Mouse (Mus musculus) thymus, adult 2 months (tissue): ENCODE measurements around the gene Hspg2. TPM values are rescaled to one million over a fixed set of nuclear protein-coding genes. Genes with fewer than 3 reads are reported as not detected.

Experiments
- DNase-seq: peaks from one replicate; pipeline ENCODE4 v3.0.0; 2021
- H3K27ac ChIP-seq: fragments of 200-500 bp; 2 replicates; pipeline ENCODE4 v1.5.1; 2012; ENCODE audit warnings: low read length, control low read depth; ENCODE audit not compliant: control insufficient read depth, insufficient read depth
- H3K27me3 ChIP-seq: fragments of 200-500 bp; 2 replicates; pipeline ENCODE4 v1.6.1; 2012; ENCODE audit warnings: mild to moderate bottlenecking, low read length, moderate library complexity, mixed read lengths; ENCODE audit not compliant: control insufficient read depth, insufficient read depth
- H3K36me3 ChIP-seq: fragments of 200-500 bp; 2 replicates; pipeline ENCODE4 v1.6.1; 2012; ENCODE audit warnings: mild to moderate bottlenecking, low read length, moderate library complexity; ENCODE audit not compliant: control insufficient read depth, insufficient read depth
- H3K4me1 ChIP-seq: fragments of 200-500 bp; replicated peaks from 2 replicates; pipeline ENCODE4 v1.6.1; 2012; ENCODE audit warnings: low read length; ENCODE audit not compliant: control insufficient read depth, insufficient read depth
- H3K4me3 ChIP-seq: fragments of 200-500 bp; 2 replicates; pipeline ENCODE4 v1.5.1; 2012; ENCODE audit warnings: mild to moderate bottlenecking, low read length, control low read depth, moderate library complexity; ENCODE audit not compliant: control insufficient read depth, insufficient read depth
- CTCF ChIP-seq: fragments of 200-500 bp; IDR thresholded peaks from 2 replicates; pipeline ENCODE4 v1.5.1; 2012; ENCODE audit warnings: mild to moderate bottlenecking, control low read depth, low read length, moderate library complexity, borderline replicate concordance; ENCODE audit not compliant: control insufficient read depth, poor library complexity, insufficient read depth; ENCODE audit errors: extremely low read depth
- POLR2A ChIP-seq: fragments of 200-500 bp; IDR thresholded peaks from 2 replicates; pipeline ENCODE4 v1.6.1; 2012; ENCODE audit warnings: mild to moderate bottlenecking, low read length, control low read depth, moderate library complexity; ENCODE audit not compliant: control insufficient read depth, poor library complexity, insufficient read depth; ENCODE audit errors: extremely low read depth
- WGBS: fragments of 180-500 bp; shearing (Covaris S2); methylation state at CpG from one replicate; pipeline ENCODE4 v1.1.7; 2018; 5-methylcytosine and 5-hydroxymethylcytosine counted together
- polyA plus RNA-seq: library from polyadenylated mRNA; depleted of rRNA; stranded (reverse); fragments of >200 nt; gene quantifications from 2 replicates; pipeline ENCODE4 v1.2.3, GENCODE M21; 2012

The Hspg2 gene
- polyA plus RNA-seq, 1 experiment, result 21.6 TPM

DNA sequence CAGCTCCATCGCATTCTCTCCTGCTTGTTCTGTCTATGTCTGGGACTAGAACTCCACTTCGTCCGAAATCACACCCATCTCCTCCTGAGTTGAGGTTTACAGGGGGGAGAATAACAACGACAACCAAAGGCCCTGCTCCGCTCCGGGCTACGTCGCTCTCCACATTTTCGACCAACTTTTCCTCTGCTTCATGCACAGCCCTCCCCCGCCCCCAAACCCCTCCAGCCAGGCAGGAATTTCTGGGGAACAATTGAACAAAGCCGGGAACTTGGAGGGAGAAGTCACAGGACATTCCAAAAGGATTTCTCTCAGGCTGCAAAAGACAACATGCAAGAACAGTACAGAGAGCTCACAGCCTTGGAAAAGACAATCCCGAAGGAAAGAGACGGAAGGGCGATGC is 7.9 kb upstream of the Hspg2 start:
- WGBS, result 90% methylated on average over 14 of the region's 14 CpGs
- DNase-seq, result no peak
- Histone ChIP-seq H3K27me3 (no peaks in the 10 kb centered on the region), H3K27ac (no peak overlapping the region), H3K36me3 (no peaks in the 10 kb centered on the region), H3K4me1 (peaks cover 22% of the 10 kb centered on the region), H3K4me3 (no peak overlapping the region)
- no peak for TF ChIP-seq CTCF
- no peak for TF ChIP-seq POLR2A

DNA sequence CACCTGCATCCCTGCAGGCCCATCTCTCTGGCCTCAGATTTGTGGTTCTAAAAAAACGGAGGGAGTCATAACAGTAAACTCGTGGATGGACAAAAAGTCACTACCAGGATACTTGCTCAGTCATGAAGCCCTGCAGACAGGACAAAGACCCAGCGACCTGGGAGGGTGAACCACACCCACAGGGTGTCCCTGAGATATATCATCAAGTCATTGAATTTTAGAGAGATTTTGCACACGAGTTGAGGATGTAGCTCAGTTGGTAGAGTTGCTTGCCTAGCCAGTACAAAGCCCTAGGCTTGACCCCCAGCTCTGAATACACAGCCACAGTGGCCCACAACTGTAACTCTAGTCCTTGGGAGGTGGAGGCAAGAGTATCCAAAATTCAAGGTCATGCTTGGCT is 7.4 kb upstream of the Hspg2 start:
- Histone ChIP-seq H3K4me3 (no peak overlapping the region), H3K4me1 (peaks cover 22% of the 10 kb centered on the region), H3K27me3 (no peaks in the 10 kb centered on the region), H3K27ac (no peak overlapping the region), H3K36me3 (no peaks in the 10 kb centered on the region)
- no peak for DNase-seq
- no peak for TF ChIP-seq CTCF
- no peak for TF ChIP-seq POLR2A
- WGBS, result 84% methylated on average over 4 of the region's 4 CpGs

DNA sequence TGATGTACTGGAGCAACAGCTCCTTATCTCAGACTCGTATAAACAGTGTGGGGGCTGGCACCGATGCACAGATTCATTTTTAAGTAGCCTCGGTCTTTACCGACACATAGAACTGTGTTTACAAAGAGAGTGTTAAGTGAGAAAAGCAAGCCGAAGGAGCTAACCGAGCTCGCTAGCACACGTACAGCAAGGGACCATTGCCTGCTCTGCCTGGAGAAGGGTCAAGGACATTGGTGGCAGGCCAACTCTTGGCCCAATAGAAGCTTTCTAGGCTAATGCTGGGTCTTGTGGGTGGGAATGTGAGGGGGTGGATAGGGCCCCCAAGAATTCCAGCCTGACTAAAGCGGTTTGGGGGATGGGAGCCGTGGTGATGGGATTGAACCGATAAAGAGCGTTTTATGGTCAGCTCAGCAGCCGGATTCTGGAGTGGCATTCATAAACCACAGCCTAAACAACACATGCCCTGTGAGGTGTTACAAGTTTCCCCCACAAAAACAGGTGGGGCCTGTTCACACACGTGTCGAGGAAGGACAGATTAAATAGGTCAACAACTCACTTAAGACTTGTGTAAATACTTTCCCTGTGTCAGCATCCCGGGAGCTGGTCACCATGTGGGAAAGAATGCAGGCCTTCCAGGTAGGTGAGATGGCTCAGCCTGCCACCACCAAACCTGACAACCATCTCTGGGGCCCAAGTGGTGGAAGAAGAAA is 6.4 kb upstream of the Hspg2 start:
- no peak for DNase-seq
- no peak overlapping the region for H3K27ac ChIP-seq
- no peaks in the 10 kb centered on the region for H3K36me3 ChIP-seq
- peaks cover 20% of the 10 kb centered on the region for H3K4me1 ChIP-seq
- WGBS, result 91% methylated on average over 16 of the region's 16 CpGs
- no peaks in the 10 kb centered on the region for H3K27me3 ChIP-seq
- H3K4me3 ChIP-seq, result no peak overlapping the region
- no peak for TF ChIP-seq CTCF
- TF ChIP-seq POLR2A, result no peak

DNA sequence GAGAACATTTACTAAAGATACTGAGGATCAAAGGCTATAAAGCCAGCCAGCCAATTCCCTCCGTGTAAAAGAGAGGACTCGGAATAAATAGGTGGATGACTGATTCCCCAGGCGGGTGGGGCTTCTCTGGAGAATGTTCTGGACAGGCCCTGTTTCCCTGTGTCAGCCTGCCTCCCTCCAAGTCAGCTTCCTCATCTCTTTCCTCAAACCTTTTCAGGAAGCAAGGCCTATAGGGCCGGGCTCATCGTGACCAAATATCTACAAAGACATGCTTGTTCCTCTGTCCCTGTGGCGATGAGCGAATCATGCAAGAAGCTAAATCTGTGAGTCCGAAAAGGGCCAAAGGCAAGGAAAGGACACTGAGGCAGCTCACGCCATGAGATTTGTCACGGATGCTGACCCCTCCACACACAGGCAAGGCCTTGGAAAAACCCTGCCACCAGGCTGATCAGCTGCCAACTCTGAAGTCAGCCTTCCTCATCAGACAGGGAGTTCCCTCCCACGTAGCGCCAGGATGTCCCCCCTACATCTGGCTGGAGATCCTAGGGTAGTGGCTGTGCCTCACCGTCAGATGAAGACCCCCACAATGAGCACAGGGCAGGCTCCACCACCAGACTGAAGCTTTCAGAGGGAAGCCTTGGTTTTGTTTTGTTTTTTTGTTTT is 3.3 kb upstream of the Hspg2 start:
- Histone ChIP-seq H3K27me3 (no peaks in the 10 kb centered on the region), H3K4me1 (peaks cover 17% of the 10 kb centered on the region), H3K36me3 (no peaks in the 10 kb centered on the region), H3K4me3 (no peak overlapping the region), H3K27ac (no peak overlapping the region)
- TF ChIP-seq POLR2A, result no peak
- TF ChIP-seq CTCF, result no peak
- 86% methylated on average over 13 of the region's 13 CpGs for WGBS
- no peak for DNase-seq

DNA sequence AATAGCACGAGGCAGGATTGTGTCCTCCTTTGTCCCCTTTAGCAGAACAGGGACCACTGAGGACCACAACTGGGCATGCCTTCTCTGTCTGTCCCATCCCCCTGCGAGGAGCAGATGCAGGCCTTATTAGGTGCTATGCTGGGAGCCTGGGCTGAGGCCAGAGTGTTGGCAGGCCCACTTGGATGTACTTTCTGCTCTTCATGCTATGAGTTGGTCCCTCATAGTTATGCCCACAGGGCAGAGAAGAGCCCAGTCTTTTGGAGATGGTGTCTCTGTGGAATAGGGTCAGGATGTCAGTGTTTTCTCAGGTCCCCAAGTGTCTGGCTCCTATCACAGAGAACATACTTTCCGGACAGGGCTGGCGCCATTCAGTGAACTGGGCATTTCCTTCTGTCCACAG is 1.6 kb upstream of the Hspg2 start:
- no peak for DNase-seq
- TF ChIP-seq POLR2A, result no peak
- no peak for TF ChIP-seq CTCF
- H3K27me3 ChIP-seq, result no peaks in the 10 kb centered on the region
- peaks cover 17% of the 10 kb centered on the region for H3K4me1 ChIP-seq
- WGBS, result 92% methylated on average over 4 of the region's 4 CpGs
- H3K36me3 ChIP-seq, result no peaks in the 10 kb centered on the region
- H3K4me3 ChIP-seq, result no peak overlapping the region
- no peak overlapping the region for H3K27ac ChIP-seq

DNA sequence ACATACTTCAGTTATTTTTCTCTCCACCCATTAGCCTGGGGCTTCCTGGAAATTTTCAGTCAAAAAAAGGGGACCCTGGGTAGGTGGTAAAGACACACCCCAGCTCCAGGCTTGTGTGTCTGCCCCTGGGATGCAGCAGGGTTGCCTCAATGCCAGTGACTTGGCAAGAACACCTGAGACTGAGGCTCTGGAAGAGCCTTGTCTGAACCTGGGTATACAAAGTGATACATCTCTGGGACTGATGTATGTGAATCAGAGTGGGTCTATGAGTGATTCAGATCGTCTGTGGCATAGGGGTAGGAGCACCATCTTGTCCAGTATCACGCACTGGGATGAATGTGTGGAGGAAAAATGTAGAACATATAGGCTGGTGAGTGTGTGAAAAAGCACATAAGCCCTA is 1.0 kb upstream of the Hspg2 start:
- Histone ChIP-seq H3K4me3 (no peak overlapping the region), H3K27ac (no peak overlapping the region), H3K4me1 (peaks cover 15% of the 10 kb centered on the region), H3K36me3 (no peaks in the 10 kb centered on the region), H3K27me3 (no peaks in the 10 kb centered on the region)
- no peak for DNase-seq
- no peak for TF ChIP-seq POLR2A
- no peak for TF ChIP-seq CTCF
- WGBS, result 94% methylated on average over 2 of the region's 2 CpGs

DNA sequence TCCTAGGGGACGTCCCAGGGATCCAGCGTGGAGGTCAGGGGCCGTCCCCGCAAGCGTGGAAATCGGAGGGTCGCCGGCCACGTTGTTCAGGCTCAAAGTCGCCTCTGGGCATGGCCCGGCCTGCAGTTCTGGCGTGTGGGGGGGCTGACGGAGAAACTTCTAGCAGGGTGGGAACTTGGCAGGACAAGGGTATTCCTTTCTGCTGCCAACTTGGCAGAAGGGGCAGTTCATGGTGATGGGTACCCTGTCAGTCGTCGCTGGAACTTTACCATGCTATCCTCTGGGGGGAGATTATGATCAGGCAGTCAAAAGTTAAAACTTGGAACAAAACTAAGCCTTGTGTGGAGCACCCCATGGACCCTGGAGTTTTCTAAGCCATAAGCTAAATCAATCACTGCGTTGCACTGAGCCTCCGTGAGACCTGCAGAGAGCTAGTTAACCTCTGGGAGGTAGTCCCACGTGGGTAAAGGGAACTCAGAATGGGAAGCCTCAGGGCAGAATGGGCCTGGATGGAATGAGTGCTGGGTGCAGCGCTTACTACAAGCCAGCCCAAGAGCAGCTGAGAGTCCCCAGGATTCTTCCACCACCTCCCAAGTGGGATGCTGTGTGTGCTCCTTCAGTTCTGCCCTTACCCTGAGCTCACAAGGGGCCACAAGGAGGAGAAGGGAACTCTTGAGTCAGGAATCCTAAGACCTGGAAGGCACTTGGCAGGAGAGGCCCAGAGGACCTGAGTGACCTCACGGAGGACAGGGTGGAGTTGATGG is 694 bp downstream of the Hspg2 start:
- peak overlapping the region; percentile 24 for H3K4me3 ChIP-seq
- H3K4me1 ChIP-seq, result peaks cover 10% of the 10 kb centered on the region
- no peaks in the 10 kb centered on the region for H3K36me3 ChIP-seq
- DNase-seq, result no peak
- no peaks in the 10 kb centered on the region for H3K27me3 ChIP-seq
- 21% methylated on average over 20 of the region's 20 CpGs for WGBS
- TF ChIP-seq POLR2A (no peak), CTCF (no peak)
- no peak overlapping the region for H3K27ac ChIP-seq
